Mouse (Mus musculus) liver, adult 2 months (tissue): Measurements from ENCODE around the gene Tgfbr2. TPM values are rescaled to one million over a fixed set of nuclear protein-coding genes. Genes with fewer than 3 reads are reported as not detected.

Source experiments
- DNase-seq: peaks from one replicate; pipeline ENCODE4 v3.0.0-alpha.2; 2011; ENCODE audit warnings: low read depth, low spot score; ENCODE audit errors: extremely low read depth
- H3K27ac ChIP-seq: fragments of 200-500 bp; replicated peaks from 2 replicates; pipeline ENCODE4 v1.5.1; 2012; ENCODE audit warnings: low read depth, mild to moderate bottlenecking, control low read depth, inconsistent platforms, low read length; ENCODE audit not compliant: insufficient read depth
- H3K27me3 ChIP-seq: fragments of 200-500 bp; 2 replicates; pipeline ENCODE4 v1.6.1; 2012; ENCODE audit warnings: mild to moderate bottlenecking, moderate library complexity, low read length, inconsistent platforms; ENCODE audit not compliant: control insufficient read depth, insufficient read depth
- H3K36me3 ChIP-seq: fragments of 200-500 bp; 2 replicates; pipeline ENCODE4 v1.6.1; 2012; ENCODE audit warnings: low read length, inconsistent platforms; ENCODE audit not compliant: control insufficient read depth, insufficient read depth
- H3K4me1 ChIP-seq: fragments of 200-500 bp; 2 replicates; pipeline ENCODE4 v1.6.1; 2011; ENCODE audit warnings: low read length; ENCODE audit not compliant: control insufficient read depth, insufficient read depth
- H3K4me3 ChIP-seq: fragments of 200-500 bp; 2 replicates; pipeline ENCODE4 v1.5.1; 2011; ENCODE audit warnings: low read depth, mild to moderate bottlenecking, control low read depth, low read length, moderate library complexity; ENCODE audit not compliant: insufficient read depth
- H3K79me2 ChIP-seq: fragments of 200-500 bp; 2 replicates; pipeline ENCODE4 v1.6.1; 2012; ENCODE audit warnings: inconsistent platforms, mild to moderate bottlenecking, low read length, moderate library complexity; ENCODE audit not compliant: control insufficient read depth, insufficient read depth
- H3K9ac ChIP-seq: fragments of 200-500 bp; 2 replicates; pipeline ENCODE4 v1.6.1; 2012; ENCODE audit warnings: low read depth, mild to moderate bottlenecking, control low read depth, inconsistent platforms, low read length
- CTCF ChIP-seq: fragments of 200-500 bp; IDR thresholded peaks from 2 replicates; pipeline ENCODE4 v1.5.1; 2011; ENCODE audit warnings: low read depth, low read length, control low read depth
- POLR2A ChIP-seq: fragments of 200-500 bp; IDR thresholded peaks from 2 replicates; pipeline ENCODE4 v1.6.1; 2011; ENCODE audit warnings: low read length, control low read depth; ENCODE audit not compliant: insufficient read depth; ENCODE audit errors: extremely low read depth
- WGBS: fragments of 180-500 bp; shearing (Covaris S2); methylation state at CpG from one replicate; pipeline ENCODE4 v1.1.7; 2018; 5-methylcytosine and 5-hydroxymethylcytosine counted together
- polyA plus RNA-seq: library from polyadenylated mRNA; depleted of rRNA; stranded (reverse); fragments of >200 nt; gene quantifications from 2 replicates; pipeline ENCODE4 v1.2.3, GENCODE M21; 2012
- total RNA-seq: library from RNA; depleted of rRNA; stranded (reverse); fragments of >200 nt; gene quantifications from 2 replicates; pipeline ENCODE4 v1.2.3, GENCODE M21; 2014

Tgfbr2 gene
- total and polyA plus RNA-seq, 2 experiments = 8.2 to 8.3 TPM

- Histone ChIP-seq H3K79me2 (peaks cover 35% of the 10 kb centered on the region), H3K27ac (peak overlapping the region; percentile 24), H3K4me3 (no peak overlapping the region), H3K36me3 (no peaks in the 10 kb centered on the region), H3K4me1 (peaks cover 22% of the 10 kb centered on the region), H3K9ac (no peak overlapping the region), H3K27me3 (no peaks in the 10 kb centered on the region)
- WGBS = 27% methylated on average over 6 of the region's 6 CpGs
- DNase-seq = peak; percentile 48
- no peak for TF ChIP-seq CTCF
- TF ChIP-seq POLR2A = no peak
Observed at GRCm38 (mm10) chr9:116173059-116173458, 2.1 kb downstream of the Tgfbr2 start.

- Histone ChIP-seq H3K36me3 (no peaks in the 10 kb centered on the region; the same call in 1 of the 2 replicates), H3K79me2 (peaks cover 60% of the 10 kb centered on the region), H3K4me1 (peaks cover 16% of the 10 kb centered on the region), H3K27me3 (no peaks in the 10 kb centered on the region), H3K9ac (no peak overlapping the region), H3K4me3 (no peak overlapping the region), H3K27ac (no peak overlapping the region)
- DNase-seq = no peak
- TF ChIP-seq CTCF (no peak), POLR2A (no peak)
- WGBS = 63% methylated on average over 6 of the region's 6 CpGs
Observed at GRCm38 (mm10) chr9:116169067-116169466, 6.1 kb downstream of the Tgfbr2 start.

DNA sequence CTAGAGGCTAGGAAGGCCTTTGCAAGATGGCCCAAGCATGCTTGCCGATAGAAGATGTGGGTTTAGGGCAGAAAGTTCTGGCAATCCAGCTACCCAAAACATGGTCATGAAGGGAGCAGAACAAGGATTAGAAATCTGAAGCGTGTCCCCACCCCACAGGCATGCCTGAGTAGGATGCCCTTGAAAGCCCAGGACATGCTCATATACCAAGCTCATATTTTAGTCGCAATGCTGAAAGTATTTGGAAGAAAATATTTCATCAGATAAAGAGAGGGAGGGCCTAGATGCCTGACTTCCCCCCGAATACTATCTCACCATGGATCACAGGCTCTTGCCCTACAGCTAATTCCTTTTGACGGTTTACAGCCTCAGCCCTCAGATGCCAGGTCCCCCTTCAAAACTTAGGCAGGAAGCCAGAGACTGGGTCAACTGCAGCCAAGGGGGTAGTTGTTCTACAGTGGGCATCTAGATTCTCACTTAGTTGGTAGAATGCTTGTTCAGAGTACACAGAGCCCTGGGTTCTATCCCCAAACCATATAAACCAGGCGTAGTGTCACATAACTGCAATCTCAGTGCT lies 7.8 kb downstream of the Tgfbr2 start:
- Histone ChIP-seq H3K4me3 (no peak overlapping the region), H3K9ac (no peak overlapping the region), H3K4me1 (0 out of 2 replicates have a peak, but pooled peaks cover 5% of the 10 kb centered on the region), H3K36me3 (no peaks in the 10 kb centered on the region; the same call in 1 of the 2 replicates), H3K79me2 (peaks cover 62% of the 10 kb centered on the region), H3K27me3 (no peaks in the 10 kb centered on the region), H3K27ac (no peak overlapping the region)
- TF ChIP-seq CTCF (no peak), POLR2A (no peak)
- WGBS = 88% methylated on average over 6 of the region's 6 CpGs
- no peak for DNase-seq

DNA sequence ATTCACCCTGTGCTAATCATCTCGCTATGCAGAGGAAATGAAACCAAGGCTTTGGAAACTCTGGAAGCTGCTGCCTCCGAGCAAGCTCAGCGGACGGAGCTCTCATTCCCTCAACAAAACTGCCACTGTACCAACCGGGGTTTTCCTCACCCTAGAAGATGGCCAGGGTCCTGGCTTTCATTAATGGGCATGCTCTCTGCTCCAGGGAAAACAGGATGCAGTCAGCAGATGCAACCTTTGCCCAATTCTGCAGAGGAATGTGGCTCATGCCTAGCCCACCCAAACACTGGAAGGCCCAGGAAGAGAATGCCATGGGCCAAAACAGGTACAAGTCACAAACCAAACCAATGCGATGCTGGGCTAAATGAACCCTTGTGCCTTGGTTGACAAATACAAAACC lies 8.8 kb downstream of the Tgfbr2 start:
- Histone ChIP-seq H3K4me1 (peaks cover 6% of the 10 kb centered on the region), H3K27ac (no peak overlapping the region), H3K4me3 (no peak overlapping the region), H3K27me3 (no peaks in the 10 kb centered on the region), H3K79me2 (peaks cover 55% of the 10 kb centered on the region), H3K36me3 (no peaks in the 10 kb centered on the region; the same call in 1 of the 2 replicates), H3K9ac (no peak overlapping the region)
- WGBS = 82% methylated on average over 6 of the region's 6 CpGs
- no peak for DNase-seq
- TF ChIP-seq POLR2A (no peak), CTCF (no peak)

- TF ChIP-seq CTCF (no peak), POLR2A (no peak)
- H3K36me3 ChIP-seq = no peaks in the 10 kb centered on the region; the same call in 1 of the 2 replicates
- no peak overlapping the region for H3K4me3 ChIP-seq
- 92% methylated on average over 6 of the region's 6 CpGs for WGBS
- peaks cover 7% of the 10 kb centered on the region for H3K4me1 ChIP-seq
- H3K9ac ChIP-seq = no peak overlapping the region
- no peaks in the 10 kb centered on the region for H3K27me3 ChIP-seq
- H3K79me2 ChIP-seq = peaks cover 55% of the 10 kb centered on the region
- no peak overlapping the region for H3K27ac ChIP-seq
- no peak for DNase-seq
Observed at GRCm38 (mm10) chr9:116163883-116164282, 11.3 kb downstream of the Tgfbr2 start.

DNA sequence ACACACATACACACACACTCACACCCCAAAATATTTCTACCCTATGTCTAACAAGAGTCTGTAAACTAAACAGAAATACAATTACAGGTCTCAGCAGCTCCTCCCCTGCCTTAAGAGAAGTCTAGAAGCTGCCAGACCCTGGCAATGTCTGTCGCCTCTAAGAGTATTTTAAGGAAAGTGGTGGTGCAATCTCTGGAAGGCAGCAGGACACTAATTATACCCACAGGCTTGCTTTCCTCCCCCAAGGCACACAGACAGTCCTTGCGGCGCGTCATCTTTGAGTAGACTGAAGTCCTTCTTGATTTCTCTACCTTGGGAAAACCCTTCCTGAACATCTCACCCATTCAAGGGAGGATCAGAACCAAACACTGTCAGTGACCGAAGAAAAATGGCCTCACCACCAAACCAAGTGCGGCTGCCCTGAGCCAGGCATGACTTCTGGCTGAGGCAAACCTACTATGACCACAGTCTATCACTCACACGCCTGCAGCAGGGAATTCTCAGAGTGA lies 12.2 kb downstream of the Tgfbr2 start:
- TF ChIP-seq POLR2A (no peak), CTCF (no peak)
- Histone ChIP-seq H3K27ac (no peak overlapping the region), H3K36me3 (no peaks in the 10 kb centered on the region; the same call in 1 of the 2 replicates), H3K9ac (no peak overlapping the region), H3K4me1 (peaks cover 7% of the 10 kb centered on the region), H3K27me3 (no peaks in the 10 kb centered on the region), H3K79me2 (peaks cover 47% of the 10 kb centered on the region; the same call in 1 of the 2 replicates), H3K4me3 (no peak overlapping the region)
- no peak for DNase-seq
- WGBS = 96% methylated on average over 7 of the region's 7 CpGs
